Mouse (Mus musculus) liver, adult 2 months (tissue): ENCODE measurements at regions not wholly inside any gene's neighbourhood (a gene's known extent, or its start where the extent isn't known, plus 50 kb on each side); places are given as distances from the start of the nearest gene placed in this dataset.

Experiments
- CTCF ChIP-seq: fragments of 200-500 bp; IDR thresholded peaks from 2 replicates; pipeline ENCODE4 v1.5.1; 2011; ENCODE audit warnings: low read depth, low read length, control low read depth
- POLR2A ChIP-seq: fragments of 200-500 bp; IDR thresholded peaks from 2 replicates; pipeline ENCODE4 v1.6.1; 2011; ENCODE audit warnings: low read length, control low read depth; ENCODE audit not compliant: insufficient read depth; ENCODE audit errors: extremely low read depth

DNA sequence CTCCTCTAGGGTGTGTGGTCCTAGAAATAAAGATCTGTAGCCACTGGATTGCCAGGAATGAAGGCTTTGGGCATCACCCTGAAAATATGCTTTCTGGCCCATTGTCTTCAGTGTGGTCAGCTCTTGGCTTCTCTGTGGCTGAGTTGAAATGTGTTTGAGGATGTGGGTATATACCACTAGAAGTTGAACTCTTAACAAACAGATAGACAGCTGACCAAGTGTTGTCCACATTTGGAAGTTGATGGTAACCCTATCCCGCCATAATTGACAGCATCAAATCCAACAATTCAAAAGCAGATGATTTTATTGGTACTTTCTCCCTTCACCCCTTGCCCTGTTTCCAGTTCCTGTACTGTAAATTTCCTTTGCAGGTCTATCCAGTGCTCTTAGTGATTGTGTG lies 448.7 kb downstream of the Fgf9 start:
- TF ChIP-seq POLR2A (no peak), CTCF (no peak)
